Mouse (Mus musculus): ENCODE data around the gene Fbxo36. TPM values are rescaled to one million over a fixed set of nuclear protein-coding genes. Genes with fewer than 3 reads are reported as not detected.

The Fbxo36 gene
- total and polyA plus RNA-seq, 2 experiments from 2014 or later, result 3.7 to 10.1 TPM

DNA sequence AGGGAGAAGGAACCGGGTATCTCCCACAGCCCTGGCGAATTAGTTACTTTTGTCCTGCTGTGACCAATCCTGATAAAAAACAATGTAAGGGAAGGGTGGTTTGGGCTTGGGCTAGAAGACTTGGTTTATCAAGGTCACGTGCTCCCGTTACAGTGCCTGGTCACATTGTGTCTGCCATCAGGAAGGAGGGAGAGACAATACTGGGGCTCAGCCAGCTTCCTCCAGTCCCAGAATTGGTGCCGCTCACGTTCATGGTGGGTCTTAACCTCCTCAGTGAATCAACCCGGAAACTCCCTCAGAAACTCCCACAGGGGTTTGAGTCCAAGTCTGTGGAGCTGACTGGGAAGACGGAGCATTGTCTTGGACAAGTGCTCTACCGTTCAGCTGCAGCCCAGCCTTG lies 86.0 kb downstream of the Fbxo36 start:
- WGBS, result 75% methylated on average over 9 of the region's 9 CpGs
- Histone ChIP-seq H3K36me3 (ENCODE audit: insufficient read depth, low read length) (no peaks in the 10 kb centered on the region; the same call in 1 of the 2 replicates), H3K4me2 (ENCODE audit: low read depth, low read length) (no peak overlapping the region), H3K4me3 (ENCODE audit: low read length) (no peak overlapping the region), H3K27me3 (ENCODE audit: insufficient read depth, low read length) (no peaks in the 10 kb centered on the region), H3K9ac (replicated peaks; ENCODE audit: low read length) (no peak overlapping the region), H3K27ac (no peak overlapping the region), H3K9me3 (ENCODE audit: low read length) (no peaks in the 10 kb centered on the region), H3K4me1 (ENCODE audit: insufficient read depth, low read length) (no peaks in the 10 kb centered on the region)
- ATAC-seq (no peak), DNase-seq (ENCODE audit: low spot score) (no peak)
- no peak for TF ChIP-seq CTCF (IDR thresholded peaks at IDR 0.05; ENCODE audit: low read depth)

DNA sequence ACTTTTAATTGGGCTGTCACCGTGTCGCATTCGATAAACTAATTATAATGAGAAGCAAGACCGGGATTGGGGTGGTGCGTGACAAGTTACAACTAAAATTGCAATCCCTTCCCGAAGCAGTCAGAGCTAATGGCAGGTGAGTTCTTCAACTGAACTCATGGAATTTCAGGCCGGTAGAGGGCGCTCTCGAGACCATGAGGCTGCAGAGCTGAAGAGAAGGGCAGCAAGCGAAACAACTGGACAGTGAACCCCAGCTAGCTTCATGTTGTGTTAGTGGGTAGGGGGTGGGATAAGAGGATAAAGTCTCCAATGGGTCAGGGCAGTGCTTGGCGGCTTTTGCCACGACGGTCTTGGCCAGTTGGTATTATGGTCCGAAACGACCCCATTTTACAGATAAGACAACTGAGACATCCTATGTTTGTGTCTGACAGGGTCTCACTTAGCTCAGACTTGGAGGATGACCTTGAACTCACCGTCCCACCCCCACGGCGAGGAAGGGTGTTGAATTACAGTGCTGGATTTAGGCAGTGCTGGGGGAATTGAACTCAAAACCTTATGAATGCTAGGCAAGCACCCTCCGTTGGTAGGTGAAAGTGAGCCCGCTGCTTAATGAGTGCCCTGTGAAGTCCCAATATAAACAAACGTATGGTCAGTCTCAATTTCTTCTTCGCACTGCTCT lies 94.0 kb downstream of the Fbxo36 start:
- DNase-seq (ENCODE audit: low spot score) (peak; percentile 88), ATAC-seq (peak; percentile 4; the same call in 1 of the 2 replicates)
- H3K9ac ChIP-seq (replicated peaks; ENCODE audit: low read length), result peak overlapping the region; percentile 88
- peak; percentile 87 for TF ChIP-seq CTCF (IDR thresholded peaks at IDR 0.05; ENCODE audit: low read depth)
- WGBS, result 11% methylated on average over 22 of the region's 22 CpGs
- peak overlapping the region; percentile 95 for H3K27ac ChIP-seq
- no peaks in the 10 kb centered on the region; the same call in 1 of the 2 replicates for H3K36me3 ChIP-seq (ENCODE audit: insufficient read depth, low read length)
- H3K4me2 ChIP-seq (ENCODE audit: low read depth, low read length), result peak overlapping the region; percentile 65
- no peaks in the 10 kb centered on the region for H3K27me3 ChIP-seq (ENCODE audit: insufficient read depth, low read length)
- H3K9me3 ChIP-seq (ENCODE audit: low read length), result no peaks in the 10 kb centered on the region
- H3K4me1 ChIP-seq (ENCODE audit: insufficient read depth, low read length), result no peaks in the 10 kb centered on the region
- H3K4me3 ChIP-seq (ENCODE audit: low read length), result peak overlapping the region; percentile 47

- Histone ChIP-seq H3K9me3 (ENCODE audit: low read length) (no peaks in the 10 kb centered on the region), H3K4me3 (ENCODE audit: low read length) (peak overlapping the region; percentile 47), H3K9ac (replicated peaks; ENCODE audit: low read length) (peak overlapping the region; percentile 88), H3K4me2 (ENCODE audit: low read depth, low read length) (peak overlapping the region; percentile 65), H3K36me3 (ENCODE audit: insufficient read depth, low read length) (no peaks in the 10 kb centered on the region; the same call in 1 of the 2 replicates), H3K4me1 (ENCODE audit: insufficient read depth, low read length) (no peaks in the 10 kb centered on the region), H3K27ac (peak overlapping the region; percentile 95), H3K27me3 (ENCODE audit: insufficient read depth, low read length) (no peaks in the 10 kb centered on the region)
- WGBS, result 0% methylated on average over 12 of the region's 12 CpGs
- TF ChIP-seq CTCF (IDR thresholded peaks at IDR 0.05; ENCODE audit: low read depth), result no peak
- ATAC-seq, result no peak
- DNase-seq (ENCODE audit: low spot score), result peak; percentile 43
These were observed 94.5 kb downstream of the Fbxo36 start for GRCm38 (mm10) chr1:84934151-84934502.

DNA sequence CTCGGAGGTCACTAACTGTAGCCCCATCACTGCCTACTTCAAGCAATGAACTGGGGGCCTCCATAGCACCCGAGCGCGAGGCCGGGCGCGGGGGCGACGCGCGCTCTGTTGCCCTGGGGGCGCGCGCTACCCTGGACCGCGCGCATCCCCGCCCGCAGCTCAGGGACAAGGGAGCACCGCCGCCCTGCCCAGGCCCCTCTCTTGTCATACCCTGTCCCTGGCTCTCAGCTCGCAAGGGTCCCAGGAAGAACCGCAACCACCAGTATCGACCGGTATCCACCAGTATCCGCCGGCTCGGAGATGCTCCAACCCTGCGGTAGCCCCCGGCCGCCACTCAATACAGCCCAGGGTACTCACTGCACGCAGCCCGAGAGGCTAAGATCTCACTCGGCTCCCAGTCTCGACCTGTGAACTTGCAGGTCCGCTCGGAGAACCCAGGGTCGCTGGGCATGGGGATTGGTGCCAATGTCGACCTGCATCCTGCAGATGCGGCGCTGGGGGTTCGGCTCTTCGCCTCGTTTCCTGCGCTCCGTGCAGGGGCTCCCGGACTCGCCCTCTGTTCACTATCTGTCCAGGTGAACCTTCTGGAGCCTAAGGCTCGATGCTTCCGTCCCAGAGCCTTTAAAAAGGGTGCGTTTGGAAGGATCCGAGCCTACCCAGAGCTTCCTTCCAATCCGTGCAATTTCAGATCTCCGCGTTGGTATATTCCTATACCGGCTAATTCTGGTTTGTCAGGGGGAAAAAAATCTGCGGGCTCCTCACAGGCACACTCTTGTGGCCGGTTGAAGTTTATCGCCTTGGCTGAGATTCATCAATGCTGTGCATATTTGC lies 95.1 kb downstream of the Fbxo36 start, which contains the start of gene Slc16a14:
Slc16a14 (minus strand) TSS at position 632 of the 831 bp plus-strand sequence.
- Histone ChIP-seq H3K9me3 (ENCODE audit: low read length) (no peaks in the 10 kb centered on the region), H3K4me3 (ENCODE audit: low read length) (peak within 1 kb of the TSS; percentile 47), H3K4me2 (ENCODE audit: low read depth, low read length) (peak within 1 kb of the TSS; percentile 65), H3K27me3 (ENCODE audit: insufficient read depth, low read length) (no peaks in the 10 kb centered on the region), H3K36me3 (ENCODE audit: insufficient read depth, low read length) (no peaks in the 10 kb centered on the region), H3K4me1 (ENCODE audit: insufficient read depth, low read length) (no peaks in the 10 kb centered on the region), H3K27ac (peak within 1 kb of the TSS; percentile 95), H3K9ac (replicated peaks; ENCODE audit: low read length) (peak within 1 kb of the TSS; percentile 88)
- peak; percentile 58 for TF ChIP-seq CTCF (IDR thresholded peaks at IDR 0.05; ENCODE audit: low read depth)
- under 1% methylated on average over 57 of the region's 59 CpGs for WGBS
- DNase-seq (ENCODE audit: low spot score) (peak; percentile 92), ATAC-seq (peak; percentile 89)

DNA sequence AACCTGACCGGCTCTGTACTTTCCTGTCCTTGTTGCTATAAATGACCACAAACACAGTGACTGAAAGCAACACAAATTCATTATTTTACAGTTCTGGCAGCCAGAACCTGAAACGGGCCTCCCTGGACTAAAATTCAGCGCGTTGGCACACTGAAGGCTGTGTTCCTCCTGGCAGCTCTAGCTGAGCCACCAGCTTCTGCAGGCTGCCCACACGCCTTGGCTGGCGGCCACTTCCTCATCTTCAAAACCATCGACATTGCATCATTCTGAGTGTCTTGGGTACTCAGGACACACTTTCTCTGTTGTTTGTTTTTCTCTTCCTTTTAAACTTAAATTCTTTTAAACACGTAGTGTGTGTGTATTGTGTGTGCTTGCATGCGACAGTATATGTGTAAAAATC lies 96.0 kb downstream of the Fbxo36 start:
- ATAC-seq (no peak), DNase-seq (ENCODE audit: low spot score) (peak; percentile 69)
- Histone ChIP-seq H3K27ac (peak overlapping the region; percentile 95; the same call in 1 of the 2 replicates), H3K9me3 (ENCODE audit: low read length) (no peaks in the 10 kb centered on the region), H3K4me1 (ENCODE audit: insufficient read depth, low read length) (no peaks in the 10 kb centered on the region), H3K27me3 (ENCODE audit: insufficient read depth, low read length) (no peaks in the 10 kb centered on the region), H3K36me3 (ENCODE audit: insufficient read depth, low read length) (no peaks in the 10 kb centered on the region), H3K4me3 (ENCODE audit: low read length) (peak overlapping the region; percentile 47), H3K4me2 (ENCODE audit: low read depth, low read length) (peak overlapping the region; percentile 65), H3K9ac (replicated peaks; ENCODE audit: low read length) (no peak overlapping the region)
- WGBS, result 38% methylated on average over 9 of the region's 9 CpGs
- TF ChIP-seq CTCF (IDR thresholded peaks at IDR 0.05; ENCODE audit: low read depth), result no peak

GRCm38 (mm10) chr1:84936716-84937510 lies 97.3 kb downstream of the Fbxo36 start:
- Histone ChIP-seq H3K27me3 (ENCODE audit: insufficient read depth, low read length) (no peaks in the 10 kb centered on the region), H3K9me3 (ENCODE audit: low read length) (no peaks in the 10 kb centered on the region), H3K9ac (replicated peaks; ENCODE audit: low read length) (no peak overlapping the region), H3K4me3 (ENCODE audit: low read length) (no peak overlapping the region), H3K4me2 (ENCODE audit: low read depth, low read length) (no peak overlapping the region), H3K27ac (no peak overlapping the region), H3K36me3 (ENCODE audit: insufficient read depth, low read length) (no peaks in the 10 kb centered on the region), H3K4me1 (ENCODE audit: insufficient read depth, low read length) (no peaks in the 10 kb centered on the region)
- WGBS, result 89% methylated on average over 19 of the region's 19 CpGs
- no peak for TF ChIP-seq CTCF (IDR thresholded peaks at IDR 0.05; ENCODE audit: low read depth)
- DNase-seq (ENCODE audit: low spot score) (no peak), ATAC-seq (no peak)

All from hindbrain, postnatal 0 days (tissue).